Mouse (Mus musculus): ENCODE results near the gene Ctsd.

GRCm38 (mm10) chr7:142354661-142355233 is 33.1 kb downstream of the Ctsd start:
- TF ChIP-seq CTCF (IDR thresholded peaks at IDR 0.05; ENCODE audit: control insufficient read depth, insufficient read depth, insufficient read length) (no peak), USF1 (IDR thresholded peaks at IDR 0.05; ENCODE audit: low read depth) (no peak), MYOG (IDR thresholded peaks at IDR 0.05; ENCODE audit: control insufficient read depth, extremely low read depth, insufficient read length) (no peak), MAX (IDR thresholded peaks at IDR 0.05) (no peak)
